Mouse (Mus musculus) thymus, adult 2 months (tissue): ENCODE results near the gene Ifna6. TPM values are rescaled to one million over a fixed set of nuclear protein-coding genes. Genes with fewer than 3 reads are reported as not detected.

Experiments used
- DNase-seq: peaks from one replicate; pipeline ENCODE4 v3.0.0; 2021
- H3K27ac ChIP-seq: fragments of 200-500 bp; 2 replicates; pipeline ENCODE4 v1.5.1; 2012; ENCODE audit warnings: low read length, control low read depth; ENCODE audit not compliant: control insufficient read depth, insufficient read depth
- H3K27me3 ChIP-seq: fragments of 200-500 bp; 2 replicates; pipeline ENCODE4 v1.6.1; 2012; ENCODE audit warnings: mild to moderate bottlenecking, low read length, moderate library complexity, mixed read lengths; ENCODE audit not compliant: control insufficient read depth, insufficient read depth
- H3K36me3 ChIP-seq: fragments of 200-500 bp; 2 replicates; pipeline ENCODE4 v1.6.1; 2012; ENCODE audit warnings: mild to moderate bottlenecking, low read length, moderate library complexity; ENCODE audit not compliant: control insufficient read depth, insufficient read depth
- H3K4me1 ChIP-seq: fragments of 200-500 bp; replicated peaks from 2 replicates; pipeline ENCODE4 v1.6.1; 2012; ENCODE audit warnings: low read length; ENCODE audit not compliant: control insufficient read depth, insufficient read depth
- H3K4me3 ChIP-seq: fragments of 200-500 bp; 2 replicates; pipeline ENCODE4 v1.5.1; 2012; ENCODE audit warnings: mild to moderate bottlenecking, low read length, control low read depth, moderate library complexity; ENCODE audit not compliant: control insufficient read depth, insufficient read depth
- CTCF ChIP-seq: fragments of 200-500 bp; IDR thresholded peaks from 2 replicates; pipeline ENCODE4 v1.5.1; 2012; ENCODE audit warnings: mild to moderate bottlenecking, control low read depth, low read length, moderate library complexity, borderline replicate concordance; ENCODE audit not compliant: control insufficient read depth, poor library complexity, insufficient read depth; ENCODE audit errors: extremely low read depth
- POLR2A ChIP-seq: fragments of 200-500 bp; IDR thresholded peaks from 2 replicates; pipeline ENCODE4 v1.6.1; 2012; ENCODE audit warnings: mild to moderate bottlenecking, low read length, control low read depth, moderate library complexity; ENCODE audit not compliant: control insufficient read depth, poor library complexity, insufficient read depth; ENCODE audit errors: extremely low read depth
- WGBS: fragments of 180-500 bp; shearing (Covaris S2); methylation state at CpG from one replicate; pipeline ENCODE4 v1.1.7; 2018; 5-methylcytosine and 5-hydroxymethylcytosine counted together
- polyA plus RNA-seq: library from polyadenylated mRNA; depleted of rRNA; stranded (reverse); fragments of >200 nt; gene quantifications from 2 replicates; pipeline ENCODE4 v1.2.3, GENCODE M21; 2012

Ifna6 gene
- polyA plus RNA-seq, 1 experiment: not detected

- no peak for TF ChIP-seq CTCF
- 45% methylated on average over 3 of the region's 3 CpGs for WGBS
- Histone ChIP-seq H3K27ac (no peak overlapping the region), H3K4me3 (no peak overlapping the region), H3K36me3 (no peaks in the 10 kb centered on the region), H3K4me1 (no peaks in the 10 kb centered on the region), H3K27me3 (no peaks in the 10 kb centered on the region)
- DNase-seq: peak; percentile 11
Observed at GRCm38 (mm10) chr4:88838828-88839227, 11.6 kb downstream of the Ifna6 start.

GRCm38 (mm10) chr4:88840058-88840457 is 12.8 kb downstream of the Ifna6 start:
- H3K36me3 ChIP-seq: no peaks in the 10 kb centered on the region
- 44% methylated on average over 3 of the region's 3 CpGs for WGBS
- no peaks in the 10 kb centered on the region for H3K4me1 ChIP-seq
- H3K4me3 ChIP-seq: no peak overlapping the region
- DNase-seq: no peak
- no peak for TF ChIP-seq POLR2A
- TF ChIP-seq CTCF: no peak
- no peak overlapping the region for H3K27ac ChIP-seq
- no peaks in the 10 kb centered on the region for H3K27me3 ChIP-seq

- no peak within 1 kb of the TSS for H3K27ac ChIP-seq
- no peak for TF ChIP-seq CTCF
- no peak for TF ChIP-seq POLR2A
Observed at GRCm38 (mm10) chr4:88841438-88841911, 14.3 kb downstream of the Ifna6 start, which contains the start of gene Ifna4. Gene Ifna4, plus strand, starts transcription at chr4:88841861.

GRCm38 (mm10) chr4:88845334-88845733 is 18.1 kb downstream of the Ifna6 start:
- no peak for DNase-seq
- H3K27me3 ChIP-seq: no peaks in the 10 kb centered on the region
- H3K4me1 ChIP-seq: no peaks in the 10 kb centered on the region
- H3K4me3 ChIP-seq: no peak overlapping the region
- 42% methylated on average over 2 of the region's 2 CpGs for WGBS
- TF ChIP-seq POLR2A: no peak
- no peak for TF ChIP-seq CTCF
- no peaks in the 10 kb centered on the region for H3K36me3 ChIP-seq
- no peak overlapping the region for H3K27ac ChIP-seq

More at GRCm38 (mm10) chr4:88841438-88841911, 14.3 kb downstream of the Ifna6 start, which contains the start of gene Ifna4:
- DNase-seq: no peak
- 89% methylated on average over 2 of the region's 2 CpGs for WGBS
- Histone ChIP-seq H3K27me3 (no peaks in the 10 kb centered on the region), H3K4me3 (no peak within 1 kb of the TSS), H3K4me1 (no peaks in the 10 kb centered on the region), H3K36me3 (no peaks in the 10 kb centered on the region)

- no peak within 1 kb of the TSS for H3K4me3 ChIP-seq
- WGBS: 41% methylated on average over 1 of the region's 1 CpGs
Observed at GRCm38 (mm10) chr4:88849698-88850097, 22.5 kb downstream of the Ifna6 start, which contains the start of gene Ifna1. Gene Ifna1, plus strand, starts transcription at chr4:88850087.

GRCm38 (mm10) chr4:88851026-88851763 is 24.0 kb downstream of the Ifna6 start:
- Histone ChIP-seq H3K36me3 (no peaks in the 10 kb centered on the region), H3K4me1 (no peaks in the 10 kb centered on the region), H3K27ac (no peak overlapping the region), H3K4me3 (no peak overlapping the region), H3K27me3 (no peaks in the 10 kb centered on the region)
- WGBS: 94% methylated on average over 4 of the region's 4 CpGs
- TF ChIP-seq CTCF (no peak), POLR2A (no peak)
- DNase-seq: no peak

More at GRCm38 (mm10) chr4:88849698-88850097, 22.5 kb downstream of the Ifna6 start, which contains the start of gene Ifna1:
- H3K4me1 ChIP-seq: no peaks in the 10 kb centered on the region
- no peak for DNase-seq
- no peaks in the 10 kb centered on the region for H3K36me3 ChIP-seq
- no peaks in the 10 kb centered on the region for H3K27me3 ChIP-seq
- no peak within 1 kb of the TSS for H3K27ac ChIP-seq
- TF ChIP-seq CTCF (no peak), POLR2A (no peak)

GRCm38 (mm10) chr4:88859214-88859613 is 32.0 kb downstream of the Ifna6 start:
- TF ChIP-seq CTCF (no peak), POLR2A (no peak)
- no peak for DNase-seq
- Histone ChIP-seq H3K4me3 (no peak overlapping the region), H3K27ac (no peak overlapping the region), H3K4me1 (peaks cover 1% of the 10 kb centered on the region; the same call in 1 of the 2 replicates), H3K27me3 (no peaks in the 10 kb centered on the region), H3K36me3 (no peaks in the 10 kb centered on the region)
